Mouse (Mus musculus) hindlimb bud, embryonic 11.5 days (tissue): ENCODE measurements around the gene Slc6a1.
"Not testable (repeated sequence)": the region's sequence is repeated elsewhere in the genome, so short reads cannot be mapped to it uniquely, and the experiment has no call there.

ENCODE experiments used
- DNase-seq: peaks from one replicate; pipeline ENCODE4 v3.0.0-alpha.2; 2012; ENCODE audit warnings: low read depth, low spot score; ENCODE audit errors: extremely low spot score

Gene Slc6a1

DNA sequence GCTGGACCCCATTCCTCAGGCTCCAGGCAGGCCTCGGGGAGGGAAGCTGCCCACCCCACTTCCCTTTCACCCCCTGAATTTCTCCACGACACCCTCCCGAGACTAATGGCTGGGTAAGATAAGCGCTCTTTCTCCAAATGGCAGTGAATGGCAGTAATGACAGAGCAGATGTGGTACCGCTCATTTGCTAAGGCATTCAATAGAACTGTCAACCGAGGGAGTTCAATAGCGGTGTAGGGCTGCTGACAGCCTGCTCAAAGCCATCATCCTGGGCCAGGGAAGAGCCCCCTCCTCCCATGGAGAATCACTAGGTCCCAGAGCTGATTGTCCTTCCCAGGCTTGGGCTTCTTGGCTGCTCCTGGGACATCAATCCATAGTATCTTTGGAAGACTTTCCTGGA is 6.7 kb downstream of the Slc6a1 start:
- DNase-seq = no peak

DNA sequence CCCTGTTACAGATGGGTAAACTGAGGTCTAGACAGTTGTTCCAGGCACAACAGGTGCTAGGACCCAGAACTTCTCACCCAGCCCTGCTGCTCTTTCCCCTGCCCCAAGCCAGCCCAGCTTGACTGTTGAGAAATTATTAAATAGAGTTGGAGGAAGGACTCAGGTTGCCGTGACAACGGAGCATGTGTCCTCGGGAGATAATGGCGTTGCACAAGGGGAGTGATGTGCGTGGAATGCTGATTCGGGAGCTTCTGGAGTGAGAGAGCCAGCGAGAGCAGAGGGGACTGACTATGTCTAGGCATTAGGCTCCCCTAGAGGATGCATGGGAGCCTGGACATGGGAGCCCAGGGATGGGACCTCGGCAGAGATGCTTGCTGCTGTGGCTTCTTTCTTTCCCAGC is 7.7 kb downstream of the Slc6a1 start:
- DNase-seq = no peak

DNA sequence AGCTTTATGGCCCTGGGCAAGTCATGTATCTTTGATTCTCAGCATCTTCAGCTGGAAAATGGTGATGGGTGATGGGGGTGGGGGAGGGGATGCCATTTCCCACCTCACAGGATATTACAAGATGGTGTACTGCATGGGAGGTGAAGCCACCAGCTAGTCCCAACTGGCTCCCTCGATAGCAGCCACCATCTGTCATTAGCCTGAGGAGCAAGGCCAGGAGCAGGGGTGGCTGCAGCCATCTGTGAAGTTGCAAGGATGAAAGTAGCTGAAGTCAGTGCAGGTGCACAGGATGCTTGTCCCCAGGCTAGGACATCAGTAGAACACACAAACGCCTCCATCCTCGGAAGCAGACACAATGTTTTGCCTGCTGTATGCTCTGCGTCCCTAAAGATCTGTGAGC is 8.5 kb downstream of the Slc6a1 start:
- DNase-seq = no peak

DNA sequence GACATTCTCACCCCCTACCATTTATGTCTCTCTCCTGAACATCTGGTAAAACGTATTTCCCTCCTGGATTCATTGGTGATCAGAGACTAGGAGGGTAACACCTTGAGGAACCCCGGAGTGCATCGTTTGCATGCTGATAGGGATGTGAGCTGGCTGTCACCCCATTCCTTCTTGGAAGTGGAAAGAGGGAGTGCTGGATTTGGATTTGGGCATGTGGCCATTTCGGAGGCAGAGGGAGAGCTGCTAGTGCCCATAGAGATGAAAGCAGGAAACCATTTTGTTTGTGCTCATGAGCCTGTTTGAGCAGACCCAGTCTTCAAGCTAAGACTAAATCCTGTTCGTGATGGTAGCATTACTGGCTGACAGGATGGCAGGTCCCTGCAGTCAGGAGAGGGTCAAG is 9.0 kb downstream of the Slc6a1 start:
- no peak for DNase-seq

DNA sequence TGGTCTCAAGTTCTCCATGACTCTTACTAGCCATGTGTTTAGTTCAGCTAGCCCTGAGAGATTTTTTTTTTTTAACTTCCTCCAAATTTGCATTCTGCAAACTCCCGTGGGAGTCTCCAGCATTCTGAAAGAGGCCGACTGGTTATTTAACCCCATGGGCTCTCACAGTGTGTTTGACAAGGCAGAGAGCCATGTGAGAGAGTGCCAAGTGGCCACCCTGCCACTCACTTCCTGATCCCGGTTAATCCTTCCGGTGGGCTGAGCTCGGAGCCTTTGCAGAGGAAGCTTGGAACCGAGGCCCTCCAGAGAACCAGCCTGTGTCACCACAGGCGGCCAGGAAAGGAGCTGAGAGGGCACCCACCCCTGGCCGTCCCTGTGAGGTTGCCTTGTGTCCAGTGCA is 11.1 kb downstream of the Slc6a1 start:
- no peak for DNase-seq

DNA sequence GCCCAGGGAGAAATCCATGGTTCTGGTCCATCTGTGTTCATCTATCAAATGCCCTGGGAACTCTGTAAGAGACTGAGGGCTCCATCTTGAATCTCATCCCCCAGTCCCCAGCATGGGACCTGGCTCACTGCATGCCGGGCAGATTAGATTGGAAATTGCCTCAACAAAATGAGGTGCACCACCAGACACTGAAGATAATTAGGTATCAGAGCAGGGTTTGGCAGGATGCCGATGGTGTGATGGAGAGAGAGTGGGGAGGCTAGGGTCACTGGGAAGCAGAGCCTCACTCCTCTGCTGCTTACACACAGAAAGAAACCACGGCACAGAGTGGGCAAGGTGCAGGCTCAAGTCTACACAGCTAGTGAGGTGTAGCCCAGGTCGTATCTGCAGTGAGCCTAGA is 12.7 kb downstream of the Slc6a1 start:
- DNase-seq = no peak

DNA sequence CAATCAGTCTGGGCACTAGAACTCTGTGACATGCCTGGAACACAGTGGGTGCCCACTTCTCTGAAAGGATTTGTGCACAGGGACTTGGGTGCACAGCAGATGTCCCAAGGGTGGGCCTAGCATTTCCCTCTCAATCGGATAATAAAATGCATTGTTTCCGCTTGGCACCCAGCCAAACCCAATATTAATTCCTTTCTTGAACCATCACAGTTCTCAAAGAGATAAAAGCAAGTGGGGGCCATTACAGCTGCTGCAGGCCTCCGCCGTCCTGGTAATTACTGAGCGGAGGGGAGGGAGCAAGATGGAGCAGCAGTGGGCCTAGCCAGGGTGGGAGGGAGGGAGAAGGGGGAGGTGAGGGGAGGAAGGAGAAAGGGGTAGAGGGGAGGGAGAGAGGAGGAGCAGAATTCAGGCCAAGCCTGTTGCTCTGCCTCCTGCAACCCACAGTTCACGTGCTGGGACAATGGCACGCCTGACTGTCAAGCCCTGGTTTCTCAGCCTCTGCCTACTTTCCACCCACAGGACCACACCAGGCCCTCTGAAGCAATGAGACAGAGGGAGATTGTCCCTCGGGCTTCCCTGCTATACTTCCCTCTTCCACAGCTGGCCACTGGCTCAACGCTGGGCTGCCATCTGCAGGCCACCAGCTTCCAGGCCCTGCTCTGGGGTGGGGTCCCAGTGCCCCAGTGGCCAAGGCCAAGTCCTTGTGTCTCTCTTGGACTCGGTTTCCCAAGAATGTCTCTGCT is 15.0 kb downstream of the Slc6a1 start:
- DNase-seq = no peak

DNA sequence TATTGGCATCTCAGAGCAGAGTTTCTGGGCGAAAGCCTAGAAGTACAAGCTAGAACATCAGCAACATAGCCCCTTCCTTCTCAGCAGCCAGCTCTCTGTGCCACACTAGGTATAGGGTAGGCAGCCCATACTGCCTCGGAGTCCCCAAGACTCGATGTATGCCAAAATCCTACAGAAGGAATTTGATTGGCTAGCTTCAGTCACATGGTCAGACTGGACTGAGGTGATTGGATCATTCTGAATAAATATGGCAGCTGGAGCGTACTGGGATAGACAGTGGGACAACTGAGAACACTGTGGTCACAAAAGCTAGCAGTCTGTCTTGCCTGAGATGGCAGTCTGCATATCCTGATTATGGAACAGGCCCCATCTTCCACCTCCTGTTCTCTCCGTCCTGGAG is 17.3 kb downstream of the Slc6a1 start:
- no peak for DNase-seq

DNA sequence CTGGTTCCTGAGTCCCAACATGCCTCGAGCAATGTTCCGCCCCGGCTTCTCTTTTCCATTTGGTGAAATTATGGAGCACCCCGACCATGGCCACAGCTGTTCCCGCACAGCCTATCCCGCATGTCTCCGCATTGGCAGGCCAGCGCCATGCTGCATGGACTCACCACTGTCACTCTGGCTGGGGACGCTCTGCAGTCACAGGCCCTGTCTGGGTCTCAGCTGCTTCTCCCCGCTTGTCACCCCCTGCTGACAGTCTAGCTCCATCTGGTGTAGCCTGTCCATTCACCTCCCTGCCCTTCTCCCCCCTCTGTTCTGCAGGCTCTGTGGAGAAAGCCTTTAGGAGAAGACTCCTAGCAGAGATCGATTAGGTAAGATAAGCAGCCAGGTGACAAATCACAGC is 18.3 kb downstream of the Slc6a1 start:
- DNase-seq = no peak

DNA sequence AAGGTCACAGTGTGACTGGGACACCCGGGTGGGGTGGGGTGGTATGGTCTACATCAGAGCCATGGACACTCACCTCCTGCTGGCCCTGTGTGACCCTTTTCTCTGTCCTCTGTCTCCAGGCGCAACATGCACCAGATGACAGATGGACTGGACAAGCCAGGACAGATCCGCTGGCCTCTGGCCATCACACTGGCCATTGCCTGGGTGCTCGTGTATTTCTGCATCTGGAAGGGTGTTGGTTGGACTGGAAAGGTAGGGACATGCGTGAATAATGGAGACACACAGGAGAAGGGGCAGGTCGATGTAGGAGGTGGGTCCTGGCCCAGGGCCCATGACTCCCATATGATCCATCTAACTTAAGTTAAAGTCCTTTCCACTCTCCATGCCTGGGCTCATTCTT is 22.2 kb downstream of the Slc6a1 start:
- no peak for DNase-seq

DNA sequence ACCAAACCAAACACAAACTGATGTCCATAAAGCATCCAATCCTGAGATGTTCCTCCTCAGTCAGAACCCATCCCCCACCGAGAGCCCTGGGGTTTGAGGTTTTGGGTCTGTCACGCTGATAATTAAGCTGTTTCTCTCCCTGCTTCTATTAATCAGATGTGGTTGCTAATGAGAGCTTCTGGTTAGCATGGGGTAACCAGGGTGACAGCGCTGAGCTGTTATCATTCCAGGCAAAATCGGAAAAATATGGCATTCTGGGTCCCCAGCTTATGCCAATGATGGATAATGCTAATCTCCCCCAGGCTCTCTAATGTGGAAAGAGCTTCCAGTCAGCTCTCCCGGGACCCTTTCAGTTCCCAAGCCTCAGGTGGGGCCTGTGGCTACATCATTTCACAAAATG is 38.1 kb downstream of the Slc6a1 start:
- no peak for DNase-seq

DNA sequence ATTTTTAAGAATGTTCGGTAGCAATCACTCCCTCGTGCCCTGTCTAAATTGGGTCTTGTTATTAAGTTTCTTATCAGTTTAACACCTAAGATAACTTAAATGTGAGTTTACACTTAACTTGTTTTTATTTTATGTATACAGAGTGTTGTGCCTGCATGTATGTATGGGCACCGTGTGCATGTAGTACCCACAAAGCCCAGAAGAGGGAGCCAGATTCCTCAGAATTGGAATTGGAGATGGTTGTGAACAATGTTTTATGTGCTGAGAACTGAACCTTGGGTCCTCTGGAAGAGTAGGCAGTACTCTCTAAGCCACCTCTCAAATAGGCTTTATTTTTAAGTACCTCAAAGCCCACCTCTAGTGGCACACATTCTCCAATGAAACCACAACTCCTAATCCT is 38.7 kb downstream of the Slc6a1 start:
- no peak for DNase-seq

DNA sequence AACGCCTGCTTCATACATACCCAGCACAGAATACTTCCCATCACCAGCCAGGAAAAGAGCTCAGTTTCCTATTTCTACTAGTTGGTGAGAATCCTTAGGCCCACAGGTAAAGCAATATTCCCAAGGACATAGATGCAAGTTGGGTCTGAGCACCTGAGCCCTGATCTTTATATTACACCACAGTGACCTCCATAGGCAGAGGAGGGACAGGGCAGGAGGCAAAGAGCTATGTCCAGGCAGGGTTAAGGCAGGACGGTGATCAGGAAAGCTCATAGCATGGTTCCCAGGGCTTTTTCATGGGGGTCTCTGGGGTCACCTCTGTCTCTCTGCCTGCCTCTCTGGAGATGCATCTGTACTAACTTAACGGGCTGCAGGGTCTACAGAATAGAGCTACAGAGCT is 40.5 kb downstream of the Slc6a1 start:
- no peak for DNase-seq

DNA sequence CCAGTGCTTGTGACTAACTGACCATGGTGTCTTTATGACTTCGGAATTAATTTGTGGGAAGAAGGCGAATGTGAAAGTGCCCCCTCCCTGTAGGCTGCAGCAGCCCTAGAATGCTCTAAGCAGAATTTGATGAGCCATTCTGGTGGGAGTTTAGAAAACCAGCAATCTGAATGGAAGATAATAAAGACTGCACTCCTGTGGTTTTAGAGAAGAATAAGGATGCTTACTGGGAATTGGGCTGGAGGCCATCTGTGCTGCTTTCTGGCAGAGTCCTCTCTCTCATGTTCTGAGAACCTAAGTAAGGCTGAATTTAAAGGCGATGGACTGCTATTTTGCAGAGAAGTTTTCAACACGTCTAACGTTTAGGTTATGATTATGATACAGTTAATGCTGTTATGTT is 42.4 kb downstream of the Slc6a1 start:
- DNase-seq = no peak

DNA sequence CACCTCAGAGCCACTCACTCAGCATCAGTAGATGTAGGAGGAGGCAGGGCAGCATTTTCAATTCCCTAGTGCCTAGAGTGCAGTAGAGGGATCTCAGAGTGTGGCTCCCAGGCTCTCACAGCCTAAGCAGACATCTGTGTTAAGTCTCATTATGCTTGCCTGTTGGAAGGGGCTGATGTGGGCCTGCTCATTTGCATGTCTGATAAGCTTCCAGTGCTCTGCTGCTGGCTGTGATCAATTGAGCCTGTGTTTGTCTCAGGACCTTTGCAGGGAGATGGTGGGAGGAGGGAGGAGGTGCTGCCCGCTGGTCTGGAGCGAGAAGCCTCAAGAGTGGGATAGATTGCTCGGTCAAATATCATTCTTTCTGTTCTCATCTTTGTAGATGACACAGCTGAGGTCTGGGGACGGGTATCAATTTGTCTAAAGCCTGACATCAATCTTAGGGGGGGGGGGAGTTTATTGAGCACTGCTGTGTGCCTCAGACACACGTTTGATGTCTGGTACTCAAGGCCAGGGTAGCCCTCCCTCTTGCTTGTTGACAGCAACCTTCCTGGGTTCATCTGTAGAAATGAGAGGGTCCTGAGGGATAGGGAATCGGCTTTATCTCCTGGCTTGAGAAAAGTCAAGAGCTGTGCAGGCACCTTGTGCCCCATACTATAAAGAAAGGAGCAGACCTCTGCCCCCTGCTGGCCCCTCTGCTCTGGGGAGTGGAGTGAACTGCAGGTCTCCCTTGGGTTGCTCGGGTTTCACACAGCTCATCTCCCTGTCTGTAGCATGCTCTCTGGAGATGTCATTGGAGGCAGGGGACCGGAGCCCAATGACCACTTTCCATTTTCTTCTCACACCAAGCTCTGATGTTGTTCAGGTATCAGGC is 47.4 kb downstream of the Slc6a1 start:
- DNase-seq = no peak

DNA sequence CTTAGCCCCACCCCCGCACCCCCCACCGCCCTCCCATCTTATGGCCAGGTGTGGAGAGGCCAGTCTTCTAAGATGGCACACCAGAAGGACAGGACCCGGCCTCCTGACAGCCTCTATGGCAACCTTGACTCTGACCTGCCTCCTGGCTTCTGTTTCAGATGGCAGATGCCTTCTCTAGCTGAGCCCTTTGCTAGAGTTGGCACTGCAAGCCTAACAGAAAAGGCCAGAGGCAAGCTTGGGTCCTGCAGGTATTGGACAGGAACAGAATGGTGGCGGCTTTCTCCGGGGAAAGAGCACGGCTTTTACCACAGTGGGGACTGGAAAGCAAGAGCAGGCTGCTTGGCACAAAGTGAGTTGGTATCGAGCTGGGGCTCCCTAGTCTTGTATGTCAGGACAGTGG is 49.5 kb downstream of the Slc6a1 start:
- no peak for DNase-seq

DNA sequence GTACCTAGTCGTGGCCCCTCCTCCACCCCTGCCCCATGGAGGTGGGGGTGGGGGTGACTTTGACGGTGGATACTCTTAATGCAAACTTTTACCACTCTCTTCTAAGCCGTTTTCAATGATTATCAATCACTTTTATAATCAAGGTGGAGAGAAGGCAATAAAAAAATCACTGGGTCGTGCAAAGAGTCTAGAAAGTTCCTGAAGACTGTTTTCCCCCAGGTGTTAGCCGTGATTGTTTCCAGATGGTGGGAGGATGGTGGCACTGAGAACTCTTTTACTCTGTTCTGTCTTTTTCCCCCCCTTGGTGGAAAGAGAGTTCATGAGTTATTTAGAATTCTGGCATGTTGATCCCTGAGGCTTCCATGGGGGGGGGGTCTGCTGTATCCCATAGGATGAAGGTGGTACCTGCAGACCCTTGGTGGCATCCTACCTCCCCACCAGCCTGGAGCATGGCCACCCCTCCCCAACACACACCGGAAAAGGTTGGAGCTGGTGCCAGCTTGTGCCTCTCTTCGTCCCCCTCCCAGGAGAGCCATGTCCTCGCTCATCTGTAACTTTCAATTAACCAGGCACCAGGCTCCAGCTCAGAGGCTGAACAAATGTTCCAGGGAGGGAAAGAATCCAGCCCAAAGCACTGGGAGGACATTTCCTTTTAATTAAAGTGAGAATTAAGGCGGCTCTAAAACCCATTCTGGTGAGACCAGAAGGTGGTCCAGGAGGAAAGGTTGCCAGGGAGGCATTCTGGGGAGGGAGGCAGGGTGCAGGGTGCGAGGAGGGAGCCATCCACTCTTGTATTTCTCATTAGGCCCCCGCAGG is 53.9 kb downstream of the Slc6a1 start:
- peak; percentile 47 for DNase-seq

DNA sequence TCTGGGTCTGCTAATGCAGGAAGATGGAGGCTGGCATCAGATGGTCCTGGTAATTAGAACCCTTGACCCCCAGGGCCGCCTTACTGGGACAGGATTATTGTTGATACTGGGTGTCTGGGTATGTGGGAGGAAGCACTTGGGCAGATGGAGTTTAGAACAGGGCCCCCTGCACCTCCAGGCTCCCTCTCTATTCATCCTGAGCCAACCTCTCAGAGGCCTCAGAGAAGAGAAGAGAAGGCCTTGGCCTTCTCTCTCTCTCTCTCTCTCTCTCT is 54.4 kb downstream of the Slc6a1 start:
- DNase-seq = no peak

DNA sequence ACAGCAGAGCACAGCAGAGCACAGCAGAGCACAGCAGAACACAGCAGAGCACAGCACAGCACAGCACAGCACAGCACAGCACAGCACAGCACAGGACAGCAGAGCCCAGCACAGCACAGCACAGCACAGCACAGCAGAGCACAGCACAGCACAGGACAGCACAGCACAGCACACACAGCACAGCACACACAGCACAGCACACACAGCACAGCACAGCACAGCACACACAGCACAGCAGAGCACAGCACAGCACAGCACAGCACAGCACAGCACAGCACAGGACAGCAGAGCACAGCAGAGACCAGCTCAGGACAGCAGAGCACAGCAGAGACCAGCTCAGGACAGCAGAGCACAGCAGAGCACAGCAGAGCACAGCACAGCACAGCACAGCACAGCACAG is 58.9 kb downstream of the Slc6a1 start:
- DNase-seq = not testable (repeated sequence)

DNA sequence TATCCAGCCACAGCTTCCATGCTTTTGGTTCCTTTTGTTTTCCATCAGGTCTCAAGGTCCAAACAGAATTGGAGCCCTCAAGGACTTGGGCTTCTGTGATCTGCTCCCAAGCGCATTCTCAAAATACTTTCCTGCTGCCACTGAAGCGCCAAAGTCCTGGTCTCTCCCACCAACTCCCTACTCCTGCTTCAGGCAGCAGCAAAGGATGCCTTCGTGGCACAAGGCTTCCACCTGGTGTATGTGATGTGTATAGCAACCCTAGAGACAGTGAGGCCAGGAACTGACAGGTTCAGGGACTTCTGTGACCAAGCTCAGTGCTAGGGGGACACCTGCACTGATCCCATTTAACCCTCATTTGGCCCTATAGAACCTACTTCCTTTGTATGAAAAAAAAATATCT is 61.3 kb downstream of the Slc6a1 start:
- no peak for DNase-seq

DNA sequence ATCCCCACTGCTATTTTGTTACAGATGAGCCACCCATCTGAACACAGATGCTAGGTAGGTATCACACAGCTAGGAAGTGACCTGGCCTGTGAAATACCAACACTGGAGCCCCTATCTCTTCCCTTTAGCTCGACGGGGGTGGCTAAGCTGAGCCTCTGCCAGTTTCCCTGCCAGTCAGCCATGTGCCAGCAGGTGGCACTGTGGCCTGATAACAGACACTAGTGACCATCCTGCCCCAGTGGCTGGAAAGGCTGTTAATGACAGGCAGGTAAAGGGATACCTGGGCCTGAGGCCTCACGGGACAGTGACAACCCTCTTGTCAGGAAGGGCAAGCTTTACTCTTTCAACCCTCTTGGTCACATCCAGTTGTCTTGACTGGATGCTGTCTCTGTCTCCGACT is 62.7 kb downstream of the Slc6a1 start:
- no peak for DNase-seq
